Mouse (Mus musculus) 3T3-L1 (cell line): ENCODE data around the gene Celf2.
A peak's percentile ranks its signal among the peaks of the same experiment; 100 is the strongest.

ENCODE experiments used
- DNase-seq: peaks from one replicate; pipeline ENCODE4 v3.0.0-alpha.2; 2015; ENCODE audit warnings: low read depth, low spot score

Celf2 gene

DNA sequence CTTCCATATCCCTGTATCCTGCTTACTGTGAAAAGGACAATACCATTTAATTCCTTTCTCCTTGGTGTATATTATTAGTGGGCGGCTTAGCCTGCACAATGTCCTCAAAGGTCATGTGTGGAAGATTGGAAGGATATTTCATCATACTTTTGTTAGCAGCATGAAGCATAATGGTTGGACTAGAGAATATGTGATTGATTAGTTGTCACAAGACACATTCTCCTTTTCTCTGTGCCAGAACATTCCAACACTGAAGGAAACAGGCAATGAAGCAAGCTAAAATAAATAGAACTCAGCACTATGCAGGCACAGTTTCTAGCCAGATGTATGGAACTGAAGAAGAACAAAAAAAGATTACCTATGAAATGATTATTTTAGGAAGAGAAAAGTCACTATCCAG is 482.6 kb downstream of the Celf2 start:
- peak; percentile 70 for DNase-seq

DNA sequence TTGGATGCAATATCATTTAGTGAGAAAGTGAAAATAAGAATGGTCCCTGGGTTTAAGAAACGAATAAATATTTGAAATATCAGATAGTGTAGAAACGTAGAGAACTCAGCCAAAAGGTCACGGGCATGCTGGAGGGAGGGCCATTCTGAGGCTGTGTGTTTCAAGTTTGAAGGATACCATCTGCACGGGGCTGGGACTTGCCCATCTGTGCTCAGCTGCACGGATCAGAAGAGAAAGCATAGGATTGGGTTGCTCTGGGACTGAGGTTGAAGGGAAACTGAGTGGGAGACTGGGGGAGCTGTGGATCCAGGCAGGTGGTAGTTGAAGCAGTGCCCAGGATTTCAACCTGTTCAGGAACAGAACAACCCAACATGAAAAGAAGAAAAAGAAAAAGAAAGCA is 483.8 kb downstream of the Celf2 start:
- no peak for DNase-seq

DNA sequence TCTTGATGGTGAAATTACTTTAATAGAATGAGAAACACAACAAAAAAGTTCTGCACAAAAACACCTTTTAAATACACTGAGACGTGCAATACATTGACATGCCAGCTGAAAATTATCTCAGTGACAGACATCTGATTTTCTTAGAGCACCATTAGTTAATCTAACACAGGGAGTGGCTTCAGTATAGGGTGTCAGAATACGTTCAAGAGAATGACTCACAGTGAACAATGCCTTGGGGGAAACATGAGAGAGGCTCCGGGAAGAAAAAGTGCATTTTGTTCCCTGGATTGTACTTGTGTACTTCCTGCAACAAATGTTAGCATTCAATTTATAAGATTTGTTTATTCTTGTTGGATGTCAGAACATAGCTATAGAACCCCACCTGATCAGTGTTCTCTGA is 487.2 kb downstream of the Celf2 start:
- peak; percentile 70 for DNase-seq

DNA sequence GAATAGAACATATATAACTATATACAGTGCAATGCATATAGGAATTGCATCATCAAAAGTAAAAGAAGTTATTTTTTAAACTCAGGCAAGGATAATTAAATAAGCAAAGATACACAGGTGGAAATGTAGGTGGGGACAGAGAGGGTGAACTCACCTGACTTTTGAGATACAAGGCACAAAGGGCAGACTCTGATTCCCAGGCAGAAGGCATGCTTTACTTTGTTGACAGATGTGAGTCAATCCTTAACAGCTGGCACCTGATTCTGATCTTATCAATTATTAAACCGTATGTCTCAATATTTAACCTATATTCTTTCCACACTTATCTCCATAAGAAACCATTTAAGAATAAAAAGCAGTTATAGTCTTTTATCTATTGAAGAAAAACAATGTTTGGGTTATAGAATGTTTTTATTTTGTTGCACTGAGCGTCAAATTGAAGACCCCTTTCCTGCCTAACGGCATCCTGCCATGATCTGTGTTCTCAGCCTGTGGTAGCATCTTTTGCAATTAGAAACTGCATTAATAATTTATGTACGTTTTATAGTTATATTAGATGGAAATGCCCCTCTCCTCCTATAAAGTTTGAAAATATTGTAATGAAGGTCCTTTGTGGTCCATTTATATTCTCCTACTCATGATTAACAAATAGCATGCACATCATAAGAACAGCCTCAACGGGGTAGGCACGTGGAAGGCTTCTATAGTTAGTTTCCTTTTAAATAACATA is 491.8 kb downstream of the Celf2 start:
- DNase-seq: no peak

DNA sequence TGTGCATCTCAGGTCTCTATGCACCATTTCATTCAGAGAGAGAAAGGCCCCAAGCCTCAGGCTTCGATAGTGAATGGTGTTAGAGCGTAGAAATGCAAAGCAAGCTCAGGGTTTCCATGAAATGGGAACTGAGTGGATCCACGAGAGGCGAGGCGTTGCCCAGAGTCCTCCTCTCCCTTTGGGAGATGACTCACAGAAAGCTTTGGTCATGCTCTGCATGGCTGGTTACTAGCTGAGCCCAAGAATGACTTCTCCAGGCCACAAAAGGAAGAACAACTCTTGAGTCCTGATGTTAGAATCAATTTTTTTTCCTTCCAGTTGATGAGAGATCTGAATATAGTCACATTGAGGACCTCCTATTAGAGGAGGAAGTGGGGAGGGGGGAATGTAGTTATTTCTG is 496.2 kb downstream of the Celf2 start:
- DNase-seq: peak; percentile 72

DNA sequence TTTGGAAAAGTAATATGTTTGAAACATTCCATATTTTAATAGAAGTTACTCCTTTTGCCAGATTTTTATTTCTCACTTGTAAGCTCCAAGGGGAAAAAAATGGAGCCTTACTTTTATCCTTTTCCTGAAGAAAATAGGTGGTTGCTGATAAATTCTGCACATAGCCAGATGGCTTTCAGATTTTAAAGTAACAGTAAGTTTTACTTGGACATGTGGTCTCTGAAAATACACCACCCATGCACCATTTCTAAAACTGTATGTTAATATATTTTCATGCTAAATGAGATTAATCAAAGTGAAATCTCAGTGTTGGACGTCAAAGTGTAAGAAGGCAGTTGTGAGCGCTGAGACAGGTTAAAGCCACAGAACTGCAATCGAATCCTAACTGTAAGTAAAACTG is 502.5 kb downstream of the Celf2 start:
- DNase-seq: no peak

DNA sequence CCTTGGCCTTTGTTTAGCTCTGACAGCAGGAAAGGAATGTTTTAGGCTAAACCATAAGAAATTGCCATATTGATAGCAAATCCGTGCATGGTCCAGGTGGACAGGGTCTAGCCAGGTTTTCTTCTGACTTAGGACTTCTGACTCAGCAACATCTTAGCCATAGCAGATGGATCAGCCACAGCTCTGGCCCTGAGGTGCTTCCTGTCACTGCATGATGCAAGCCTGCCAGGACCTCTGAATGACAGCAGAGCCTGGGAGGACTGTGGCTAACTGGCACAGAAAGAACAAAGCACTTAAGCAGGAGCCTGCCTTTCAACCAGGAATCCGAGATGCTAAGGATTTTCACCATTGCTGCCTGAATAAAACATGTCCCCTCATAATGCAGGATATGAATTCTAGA is 507.4 kb downstream of the Celf2 start:
- peak; percentile 59 for DNase-seq

DNA sequence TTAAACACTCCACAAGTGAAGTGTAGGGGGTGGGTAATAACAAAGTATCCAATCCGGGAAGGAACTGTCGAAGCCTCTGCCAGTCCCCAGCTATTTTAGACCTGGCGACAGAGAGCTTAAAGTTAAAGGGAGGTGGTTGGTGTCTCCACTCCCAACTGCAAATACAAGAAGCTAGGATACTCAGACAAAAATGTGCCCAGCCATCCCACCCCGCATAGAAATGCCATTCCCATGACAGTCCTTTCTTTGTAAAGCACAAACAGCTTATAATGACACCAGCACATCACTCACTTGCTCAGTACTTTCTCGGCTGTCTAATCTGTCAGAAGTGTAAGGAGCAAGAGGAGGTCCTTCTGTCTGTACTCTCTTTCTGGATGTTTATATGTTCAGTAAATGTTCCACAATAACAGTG is 518.3 kb downstream of the Celf2 start:
- DNase-seq: no peak

DNA sequence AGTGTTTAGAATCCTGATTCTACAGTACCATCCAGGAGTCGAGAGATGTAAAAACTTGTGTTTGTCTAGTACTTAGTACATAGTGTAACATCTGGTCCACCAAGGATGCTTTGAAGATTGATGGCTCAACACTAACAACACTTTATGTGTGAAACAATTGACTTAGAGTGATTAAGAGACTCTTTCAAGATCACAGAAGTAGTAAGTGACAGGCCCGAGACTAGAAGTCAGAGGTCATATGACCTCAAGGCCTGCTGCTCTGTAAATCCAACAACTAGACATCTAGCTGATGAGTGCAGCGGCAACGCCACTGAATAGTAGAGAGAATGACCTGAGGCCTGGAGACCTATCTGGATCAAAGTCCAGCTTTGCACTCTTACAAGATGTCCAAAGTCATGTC is 523.7 kb downstream of the Celf2 start:
- no peak for DNase-seq

DNA sequence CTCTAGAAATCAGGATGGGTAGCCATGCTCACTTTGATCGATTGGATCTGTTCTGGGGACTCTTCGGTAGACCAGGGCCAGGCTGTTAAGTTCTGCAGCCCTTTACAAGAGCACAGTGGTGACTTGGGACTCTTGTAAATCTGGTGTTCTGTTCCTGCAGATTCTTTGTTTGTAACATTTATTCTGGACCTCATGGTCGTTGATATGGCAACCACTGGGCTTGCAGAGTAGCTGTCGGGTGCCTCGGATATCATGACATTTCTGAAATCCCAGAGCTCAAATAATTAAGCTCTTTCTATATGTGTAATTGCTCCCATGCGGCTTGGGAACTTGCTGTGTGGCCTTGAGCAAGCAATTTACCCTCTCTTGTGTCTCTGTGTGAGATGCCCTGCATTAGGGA is 525.5 kb downstream of the Celf2 start:
- DNase-seq: no peak

DNA sequence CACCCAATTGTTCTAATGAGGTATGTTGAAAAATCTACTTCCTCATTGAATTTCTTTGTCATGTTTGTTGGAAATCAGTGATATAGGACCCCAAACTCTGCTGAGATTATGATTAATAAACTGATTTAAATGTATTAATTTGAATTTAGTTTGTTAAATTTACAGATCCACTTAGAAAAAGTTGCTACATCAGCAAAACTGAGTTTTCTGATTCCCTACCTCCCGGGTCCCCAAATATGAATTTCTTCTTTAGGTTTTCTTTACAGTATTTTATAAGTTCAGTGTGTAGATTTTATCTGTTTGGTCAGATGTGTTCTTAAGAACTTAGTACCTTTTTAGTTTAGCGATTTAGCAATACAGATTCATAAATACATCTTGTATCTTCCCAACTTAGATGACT is 533.1 kb downstream of the Celf2 start:
- no peak for DNase-seq

DNA sequence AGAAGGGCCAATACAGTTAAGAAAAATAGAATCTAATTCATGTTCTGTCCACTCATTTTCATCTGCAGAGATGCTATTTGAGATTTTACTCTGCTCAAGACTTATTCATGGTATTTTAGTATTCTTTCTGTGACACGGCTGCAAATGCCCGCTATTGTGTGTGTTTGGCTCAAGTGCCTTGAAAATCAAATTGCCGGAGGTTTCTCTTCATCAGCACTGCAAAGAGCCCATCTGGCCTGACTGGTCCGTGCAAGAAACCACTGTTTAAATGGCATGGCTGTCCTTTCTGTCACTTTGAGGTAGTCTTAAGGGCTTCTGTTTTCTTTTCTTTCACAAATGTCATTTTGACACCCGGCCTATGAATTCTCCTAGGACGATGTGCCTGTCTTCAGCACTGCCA is 540.1 kb downstream of the Celf2 start:
- no peak for DNase-seq

DNA sequence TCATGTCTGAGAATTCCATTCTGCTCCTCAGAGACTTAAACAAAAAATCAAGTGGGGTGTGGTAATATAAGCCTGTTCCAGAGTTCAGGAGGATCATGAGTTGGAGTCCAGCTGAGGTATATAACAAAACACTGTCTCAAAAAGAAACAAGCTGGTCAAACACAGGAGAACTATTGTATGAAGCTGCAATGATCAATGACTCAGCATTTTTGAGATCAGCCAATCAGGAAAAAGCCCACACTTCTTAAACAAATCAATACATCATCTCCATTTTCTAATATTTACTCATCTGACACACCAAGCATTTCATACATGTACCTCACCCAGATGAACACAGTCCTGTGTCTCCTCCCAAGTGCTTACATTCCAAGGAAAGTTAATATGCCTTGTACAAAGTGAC is 544.1 kb downstream of the Celf2 start:
- DNase-seq: no peak

DNA sequence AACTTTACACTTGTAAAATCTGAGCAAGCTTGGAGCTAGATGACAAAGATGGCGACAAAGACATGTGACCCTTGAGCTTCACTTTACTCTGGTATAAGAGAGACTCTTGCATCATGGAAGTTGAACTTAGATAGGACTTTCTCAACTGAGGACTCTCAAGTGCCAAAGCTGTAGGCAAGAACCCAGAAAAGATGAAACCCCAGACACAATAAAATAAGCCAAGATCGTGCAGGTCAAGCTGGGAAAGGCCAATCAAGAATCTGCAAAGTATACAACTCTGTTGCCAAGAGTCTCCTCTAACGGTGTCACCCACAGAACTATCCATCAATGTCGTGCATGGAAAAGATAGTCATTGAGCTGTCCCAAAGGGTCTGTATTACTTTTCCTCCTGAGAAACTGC is 558.7 kb downstream of the Celf2 start:
- peak; percentile 5 for DNase-seq

DNA sequence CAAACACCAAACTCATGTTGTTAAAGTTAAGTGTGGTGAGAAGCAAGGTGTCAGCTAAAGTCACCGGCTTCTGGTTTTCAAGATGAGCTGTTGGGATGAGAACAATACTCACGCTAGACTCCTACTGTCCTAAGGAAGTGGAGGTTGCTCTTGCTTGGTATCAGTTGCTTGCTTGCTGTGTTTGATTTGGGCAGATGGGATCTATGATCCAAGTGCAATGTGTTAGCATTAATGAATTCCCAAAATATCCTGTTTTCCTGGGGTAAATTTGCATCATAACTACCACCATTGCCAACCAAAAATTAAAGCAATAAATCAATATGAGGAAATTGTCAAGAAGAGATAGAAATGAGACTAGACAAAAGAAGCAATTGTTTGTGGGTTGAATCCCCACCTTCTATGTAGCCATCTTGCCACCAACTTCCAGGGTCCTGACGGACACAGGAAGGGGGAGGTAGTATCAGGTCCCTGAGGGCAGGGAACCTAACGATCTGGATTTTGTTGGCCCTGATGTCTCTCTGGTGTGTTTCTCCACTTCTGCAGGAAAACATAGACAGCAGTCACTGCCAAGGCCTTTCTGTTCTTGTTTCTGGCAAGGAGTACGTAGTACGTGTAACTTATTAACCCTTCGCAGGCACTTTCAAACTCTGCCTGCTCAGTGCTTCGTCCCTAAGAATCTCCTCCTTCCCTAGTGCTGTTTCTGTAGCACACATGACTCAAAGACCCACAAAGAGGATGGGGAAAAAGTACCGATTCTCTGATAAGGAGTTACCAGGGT is 563.5 kb downstream of the Celf2 start:
- DNase-seq: no peak

DNA sequence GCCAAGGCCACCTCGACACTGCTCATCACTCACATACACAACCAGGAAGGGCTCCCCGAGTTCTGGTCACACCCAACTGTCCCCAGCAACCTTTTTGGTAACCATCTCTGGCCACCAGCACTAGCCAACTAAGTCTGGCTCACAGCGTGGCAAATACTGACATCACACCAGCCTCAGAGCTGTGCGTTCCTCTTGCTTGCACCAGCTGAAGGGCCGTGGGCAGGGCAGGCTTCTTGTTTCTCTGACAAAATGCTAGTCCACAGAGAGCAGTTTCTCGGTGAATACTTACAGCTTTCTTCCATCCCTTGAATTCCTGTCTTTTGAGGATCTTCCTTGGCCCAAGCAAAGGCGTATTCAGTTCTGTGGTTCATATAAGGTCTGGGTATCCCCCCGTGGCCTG is 565.7 kb downstream of the Celf2 start:
- DNase-seq: no peak

DNA sequence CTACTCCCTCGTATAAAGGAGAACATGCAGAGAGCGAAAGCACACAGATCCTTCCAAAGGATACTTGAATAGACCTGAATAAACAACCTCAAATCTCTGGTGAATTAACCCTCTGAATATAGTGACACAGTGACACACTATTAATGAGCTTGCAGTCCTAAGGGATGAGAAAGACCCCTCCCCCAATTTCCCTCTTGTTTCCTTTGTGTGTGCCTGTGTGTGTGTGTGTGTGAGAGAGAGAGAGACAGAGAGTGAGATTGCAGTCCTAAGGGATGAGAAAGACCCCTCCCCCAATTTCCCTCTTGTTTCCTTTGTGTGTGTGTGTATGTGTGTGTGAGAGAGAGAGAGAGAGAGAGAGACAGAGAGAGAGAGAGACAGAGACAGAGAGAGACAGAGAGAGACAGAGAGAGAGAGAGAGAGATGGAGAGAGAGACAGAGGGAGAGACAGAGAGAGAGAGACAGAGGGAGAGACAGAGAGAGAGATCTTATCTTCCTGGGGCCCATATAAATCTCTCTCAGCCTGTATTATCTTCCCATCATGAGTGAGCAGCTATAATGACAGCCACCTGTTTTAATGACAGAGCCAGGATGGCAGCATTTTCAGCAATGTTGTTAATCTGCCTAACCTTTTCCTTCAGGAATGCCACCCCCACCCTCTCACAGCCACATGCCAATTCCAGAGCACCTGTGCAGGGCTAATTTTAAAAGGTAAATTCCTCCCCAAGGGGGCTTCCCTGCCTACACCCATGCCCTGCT is 566.5 kb downstream of the Celf2 start:
- DNase-seq: no peak

DNA sequence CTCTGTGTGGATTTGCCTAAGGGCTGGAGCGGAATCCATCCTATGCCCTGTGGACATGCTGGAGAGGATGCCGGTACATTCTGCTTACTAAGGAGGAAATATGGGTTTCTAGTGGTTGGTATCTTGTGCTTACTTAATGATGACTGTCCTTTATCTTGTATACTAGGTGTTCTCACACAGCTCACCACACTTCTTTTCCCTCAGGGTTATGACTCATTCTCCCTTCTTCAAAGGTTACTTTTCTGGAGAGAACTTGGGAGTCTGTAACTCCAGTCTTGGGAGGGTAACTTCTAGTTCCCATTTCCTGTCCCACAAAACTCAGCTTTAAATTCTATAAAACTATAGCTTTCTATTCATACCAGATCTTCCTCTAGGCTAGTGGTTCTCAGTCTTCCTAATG is 570.2 kb downstream of the Celf2 start:
- peak; percentile 79 for DNase-seq

DNA sequence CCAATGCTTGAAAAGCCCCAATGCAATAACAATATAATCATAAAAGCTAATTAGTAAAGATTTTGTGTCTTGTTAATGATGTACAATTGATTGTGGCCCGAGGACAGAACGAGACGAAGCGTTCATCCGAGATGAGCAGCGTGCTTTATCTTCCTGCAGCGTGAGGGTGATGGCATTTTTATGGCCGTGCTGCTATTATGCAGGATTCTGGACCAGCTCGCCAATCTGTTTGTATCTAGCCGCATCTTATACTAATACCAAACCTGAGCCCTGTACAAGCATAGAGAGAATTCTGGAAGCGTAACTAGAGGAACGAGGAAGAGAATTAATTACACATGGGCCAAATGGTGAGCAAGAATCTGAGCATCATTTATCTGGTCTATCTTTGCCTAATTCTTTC is 576.2 kb downstream of the Celf2 start:
- DNase-seq: no peak

DNA sequence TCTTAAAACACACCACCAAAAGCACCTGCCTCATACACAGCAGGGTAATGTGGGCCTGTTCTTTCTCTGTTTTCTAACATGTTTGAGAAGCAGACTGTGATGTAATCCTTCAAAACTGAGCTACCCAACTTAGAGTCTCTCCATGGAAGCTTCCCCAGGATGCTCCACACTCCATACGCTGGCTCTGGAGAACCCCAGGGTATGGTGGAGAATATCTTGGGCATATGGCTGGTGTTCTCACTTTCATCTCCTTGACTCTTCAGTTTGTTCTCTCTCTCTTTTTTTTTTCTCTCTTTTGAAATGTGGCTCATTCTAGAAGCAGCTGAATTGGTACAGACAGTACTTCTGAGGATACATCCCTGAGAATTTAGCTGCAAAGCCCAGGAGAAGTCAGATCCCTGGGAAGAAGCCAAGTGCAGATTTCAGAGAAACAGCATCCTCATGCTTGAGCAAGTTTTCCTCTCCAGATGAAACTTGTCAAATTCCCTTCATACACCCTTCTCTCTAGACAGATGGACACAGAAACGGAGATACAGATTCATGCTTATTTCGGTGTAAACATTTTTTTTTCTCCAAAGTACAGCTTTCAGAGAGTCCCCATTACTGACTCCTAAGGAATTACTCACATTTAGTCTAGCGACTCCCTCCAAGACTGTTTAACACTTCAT is 581.5 kb downstream of the Celf2 start:
- no peak for DNase-seq

DNA sequence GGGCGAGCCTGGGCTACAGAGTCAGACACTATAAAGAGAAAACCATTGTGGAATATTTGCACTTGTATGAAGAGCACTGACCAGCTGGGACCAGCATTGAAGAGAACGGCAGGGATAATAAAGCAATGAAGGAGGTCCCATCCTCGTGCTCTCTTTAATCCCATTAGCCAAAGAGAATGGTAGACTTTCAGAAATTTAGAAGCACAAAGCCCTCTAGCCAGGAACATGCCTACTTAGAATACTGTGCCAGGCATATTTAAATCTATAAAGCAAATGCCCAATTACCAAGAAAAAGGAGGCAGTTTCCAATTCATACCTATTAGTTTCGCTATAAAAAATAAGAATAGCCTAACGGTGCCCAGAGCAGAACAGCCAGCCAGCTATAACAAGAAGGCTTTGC is 583.9 kb downstream of the Celf2 start:
- DNase-seq: no peak
